Mouse (Mus musculus) cortical plate, adult 2 months (tissue): ENCODE measurements around the gene Tet2.

Experiments used
- CTCF ChIP-seq: fragments of 200-500 bp; IDR thresholded peaks from 2 replicates; pipeline ENCODE4 v1.5.1; 2011; ENCODE audit warnings: mild to moderate bottlenecking, control low read depth, low read length; ENCODE audit not compliant: insufficient read depth; ENCODE audit errors: extremely low read depth
- POLR2A ChIP-seq: fragments of 200-500 bp; IDR thresholded peaks from 2 replicates; pipeline ENCODE4 v1.6.1; 2011; ENCODE audit warnings: mild to moderate bottlenecking, low read length, control low read depth; ENCODE audit not compliant: insufficient read depth; ENCODE audit errors: extremely low read depth

- TF ChIP-seq CTCF = no peak
- no peak for TF ChIP-seq POLR2A
These were observed 12.2 kb upstream of the Tet2 start for GRCm38 (mm10) chr3:133557154-133557553.
